Mouse (Mus musculus): ENCODE results near the gene Cldn11. TPM values are rescaled to one million over a fixed set of nuclear protein-coding genes. Genes with fewer than 3 reads are reported as not detected.

Gene Cldn11
- polyA plus RNA-seq, 1 experiment from 2014 or later, result 3.6 TPM

GRCm38 (mm10) chr3:31212205-31213038, 62.7 kb downstream of the Cldn11 start:
- Histone ChIP-seq H3K27me3 (ENCODE audit: insufficient read depth, low read length) (no peaks in the 10 kb centered on the region), H3K9ac (no peak overlapping the region), H3K4me3 (ENCODE audit: low read depth, low read length) (no peak overlapping the region), H3K36me3 (ENCODE audit: insufficient read depth) (no peaks in the 10 kb centered on the region), H3K9me3 (ENCODE audit: low read depth, low read length) (no peaks in the 10 kb centered on the region), H3K4me2 (no peak overlapping the region), H3K27ac (ENCODE audit: low read depth) (no peak overlapping the region), H3K4me1 (ENCODE audit: insufficient read depth) (peaks cover 8% of the 10 kb centered on the region)
- ATAC-seq (ENCODE audit: insufficient read depth), result peak; percentile 47
- no peak for DNase-seq
- no peak for TF ChIP-seq CTCF (IDR thresholded peaks at IDR 0.05; ENCODE audit: low read depth)
- WGBS, result 51% methylated on average over 9 of the region's 9 CpGs

GRCm38 (mm10) chr3:31213802-31214201, 64.1 kb downstream of the Cldn11 start:
- Histone ChIP-seq H3K4me1 (ENCODE audit: insufficient read depth) (peaks cover under 1% of the 10 kb centered on the region; the same call in 1 of the 2 replicates), H3K9me3 (ENCODE audit: low read depth, low read length) (no peaks in the 10 kb centered on the region), H3K9ac (no peak overlapping the region), H3K27me3 (ENCODE audit: insufficient read depth, low read length) (no peaks in the 10 kb centered on the region), H3K27ac (ENCODE audit: low read depth) (no peak overlapping the region), H3K36me3 (ENCODE audit: insufficient read depth) (no peaks in the 10 kb centered on the region), H3K4me2 (no peak overlapping the region), H3K4me3 (ENCODE audit: low read depth, low read length) (no peak overlapping the region)
- WGBS, result 29% methylated on average over 3 of the region's 3 CpGs
- no peak for TF ChIP-seq CTCF (IDR thresholded peaks at IDR 0.05; ENCODE audit: low read depth)
- DNase-seq (no peak), ATAC-seq (ENCODE audit: insufficient read depth) (no peak)

Other genes starting within 250 kb of the Cldn11 start
- gene Phc3, start 180.5 kb upstream of the Cldn11 start, polyA plus RNA-seq (2014; fragmentation: Nextera tagmentation; extraction: Ambion mirVana), result 7.5 and 7.8 TPM in 2 replicates
- 65.6 and 67.1 TPM in 2 replicates for gene Prkci, start 154.2 kb upstream of the Cldn11 start, polyA plus RNA-seq (2014; fragmentation: Nextera tagmentation; extraction: Ambion mirVana)
- 24.0 and 24.6 TPM in 2 replicates for gene Skil, start 54.9 kb upstream of the Cldn11 start, polyA plus RNA-seq (2014; fragmentation: Nextera tagmentation; extraction: Ambion mirVana)
- gene Slc7a14, start 160.5 kb downstream of the Cldn11 start, polyA plus RNA-seq (2014; fragmentation: Nextera tagmentation; extraction: Ambion mirVana), result 0.07 and 0.13 TPM in 2 replicates